Mouse (Mus musculus): ENCODE results near the gene Safb.

Safb gene

DNA sequence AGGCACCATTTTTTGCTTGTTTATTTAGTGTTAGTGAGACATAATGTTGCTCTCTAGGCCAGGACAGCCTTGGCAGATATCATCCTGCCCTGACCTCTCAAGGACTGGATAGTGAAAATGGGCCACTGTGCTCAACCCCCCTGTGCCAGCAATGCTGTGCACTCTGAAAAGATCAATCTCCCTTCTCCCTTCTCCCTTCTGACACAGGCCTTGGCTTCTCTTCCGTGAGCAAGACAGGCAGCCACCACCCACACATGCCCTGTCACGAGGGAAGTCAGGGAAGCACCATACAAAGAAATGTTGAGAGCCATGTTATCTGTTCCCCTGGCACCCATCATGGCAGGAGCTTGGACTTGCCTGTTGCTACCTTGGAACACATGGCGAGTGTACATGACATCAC, 70.7 kb downstream of the Safb start:
- DNase-seq (ENCODE audit: low read depth), result no peak

Data from c-Kit-positive CD71-negative TER-119-negative erythroid progenitor cells, embryonic 14.5 days (primary cell).